Mouse (Mus musculus) midbrain, embryonic 14.5 days (tissue): ENCODE data around the gene Fli1. TPM values are rescaled to one million over a fixed set of nuclear protein-coding genes. Genes with fewer than 3 reads are reported as not detected.

Experiments used
- ATAC-seq: fragments of 200-750 bp; cut with Nextera tagmentation; 2 replicates; pipeline ENCODE4 v1.8.0; 2017; ENCODE audit warnings: moderate number of reproducible peaks, moderate library complexity; ENCODE audit not compliant: low FRiP score, low TSS enrichment
- DNase-seq: peaks from one replicate; pipeline ENCODE4 v3.0.0-alpha.2; 2015
- H3K27ac ChIP-seq: fragments of 300-500 bp; sonication (generic); replicated peaks from 2 replicates; pipeline ENCODE4 v1.5.1; 2014; ENCODE audit warnings: mild to moderate bottlenecking, low read depth, low read length, moderate library complexity
- H3K27me3 ChIP-seq: fragments of 300-500 bp; sonication (generic); 2 replicates; pipeline ENCODE4 v1.6.1; 2014; ENCODE audit warnings: low read length, control low read depth, mixed read lengths; ENCODE audit not compliant: control insufficient read depth, insufficient read depth
- H3K36me3 ChIP-seq: fragments of 300-500 bp; sonication (generic); 2 replicates; pipeline ENCODE4 v1.6.1; 2014; ENCODE audit warnings: low read length, control low read depth; ENCODE audit not compliant: control insufficient read depth, insufficient read depth
- H3K4me1 ChIP-seq: fragments of 300-500 bp; sonication (generic); 2 replicates; pipeline ENCODE4 v1.6.1; 2014; ENCODE audit warnings: mild to moderate bottlenecking, antibody characterized with exemption, low read length, control low read depth; ENCODE audit not compliant: control insufficient read depth, insufficient read depth
- H3K4me2 ChIP-seq: fragments of 300-500 bp; sonication (generic); 2 replicates; pipeline ENCODE4 v1.6.1; 2014; ENCODE audit warnings: mild to moderate bottlenecking, low read length, moderate library complexity
- H3K4me3 ChIP-seq: fragments of 300-500 bp; sonication (generic); replicated peaks from 2 replicates; pipeline ENCODE4 v1.5.1; 2014; ENCODE audit warnings: low read depth, low read length
- H3K9ac ChIP-seq: fragments of 300-500 bp; sonication (generic); replicated peaks from 2 replicates; pipeline ENCODE4 v1.6.1; 2014; ENCODE audit warnings: mild to moderate bottlenecking, low read length, moderate library complexity
- H3K9me3 ChIP-seq: fragments of 300-500 bp; sonication (generic); 2 replicates; pipeline ENCODE4 v1.6.1; 2016; ENCODE audit warnings: low read length, control low read depth, mixed read lengths; ENCODE audit not compliant: control insufficient read depth
- WGBS: fragments of 180-500 bp; shearing (Covaris S2); extraction: QIAGEN DNeasy Blood & Tissue Kit; methylation state at CpG from one replicate; pipeline ENCODE4 v1.1.7; 2014; 5-methylcytosine and 5-hydroxymethylcytosine counted together
- polyA plus RNA-seq: library from polyadenylated mRNA; unstranded; fragments of >200 nt; fragmentation: Nextera tagmentation; extraction: Ambion mirVana; gene quantifications from 2 replicates; pipeline ENCODE4 v1.2.1, GENCODE M21; 2014

The Fli1 gene
- polyA plus RNA-seq, 1 experiment from 2014 or later, result 7.9 TPM

- ATAC-seq (no peak), DNase-seq (no peak)
- Histone ChIP-seq H3K4me2 (no peak overlapping the region), H3K9me3 (no peaks in the 10 kb centered on the region), H3K4me1 (peaks cover 5% of the 10 kb centered on the region), H3K9ac (no peak overlapping the region), H3K36me3 (no peaks in the 10 kb centered on the region), H3K27me3 (peaks cover 17% of the 10 kb centered on the region), H3K4me3 (no peak overlapping the region), H3K27ac (no peak overlapping the region)
- WGBS, result 60% methylated on average over 2 of the region's 2 CpGs
These were observed 7.3 kb downstream of the Fli1 start for GRCm38 (mm10) chr9:32535201-32535955.

GRCm38 (mm10) chr9:32534025-32534615, 8.5 kb downstream of the Fli1 start:
- DNase-seq (no peak), ATAC-seq (no peak)
- no peak overlapping the region for H3K27ac ChIP-seq

GRCm38 (mm10) chr9:32531588-32531987, 11.1 kb downstream of the Fli1 start:
- no peaks in the 10 kb centered on the region for H3K36me3 ChIP-seq
- H3K9me3 ChIP-seq, result no peaks in the 10 kb centered on the region
- no peaks in the 10 kb centered on the region for H3K4me1 ChIP-seq
- no peaks in the 10 kb centered on the region for H3K27me3 ChIP-seq
- no peak for DNase-seq
- no peak overlapping the region for H3K27ac ChIP-seq
- WGBS, result 89% methylated on average over 4 of the region's 4 CpGs
- no peak overlapping the region for H3K4me3 ChIP-seq
- H3K9ac ChIP-seq, result no peak overlapping the region
- H3K4me2 ChIP-seq, result no peak overlapping the region
- ATAC-seq, result no peak

More at GRCm38 (mm10) chr9:32534025-32534615, 8.5 kb downstream of the Fli1 start:
- Histone ChIP-seq H3K36me3 (no peaks in the 10 kb centered on the region), H3K4me3 (no peak overlapping the region), H3K4me1 (no peaks in the 10 kb centered on the region), H3K4me2 (no peak overlapping the region), H3K9me3 (no peaks in the 10 kb centered on the region), H3K9ac (no peak overlapping the region), H3K27me3 (peaks cover 9% of the 10 kb centered on the region)
- 81% methylated on average over 11 of the region's 11 CpGs for WGBS

DNA sequence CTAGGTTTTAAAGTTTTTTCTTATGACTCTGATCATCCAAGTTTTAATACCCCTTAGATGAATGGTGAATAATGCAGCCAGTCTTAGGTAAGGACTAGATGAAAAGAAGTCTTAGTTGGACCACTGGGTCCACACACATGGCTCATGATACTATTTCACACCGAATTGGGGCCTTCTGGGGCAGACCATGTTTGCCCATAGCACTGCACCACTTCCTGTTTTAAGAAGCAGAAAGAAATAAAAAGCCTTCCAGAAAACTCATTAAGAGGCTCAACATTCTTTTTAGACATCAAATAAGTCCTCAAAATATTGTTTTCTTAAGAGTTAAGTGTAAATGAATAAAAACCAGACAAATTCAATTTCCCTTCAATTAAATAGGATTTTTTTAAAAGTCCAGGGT, 11.7 kb downstream of the Fli1 start:
- no peak for DNase-seq
- no peak for ATAC-seq
- no peaks in the 10 kb centered on the region for H3K27me3 ChIP-seq

GRCm38 (mm10) chr9:32530188-32530587, 12.5 kb downstream of the Fli1 start:
- no peaks in the 10 kb centered on the region for H3K4me1 ChIP-seq
- no peak overlapping the region for H3K4me3 ChIP-seq
- no peak for ATAC-seq
- H3K36me3 ChIP-seq, result no peaks in the 10 kb centered on the region
- H3K4me2 ChIP-seq, result no peak overlapping the region
- H3K9me3 ChIP-seq, result no peaks in the 10 kb centered on the region
- WGBS, result 47% methylated on average over 5 of the region's 5 CpGs
- H3K9ac ChIP-seq, result no peak overlapping the region
- H3K27ac ChIP-seq, result no peak overlapping the region
- no peaks in the 10 kb centered on the region for H3K27me3 ChIP-seq
- no peak for DNase-seq

More for the DNA sequence above, 11.7 kb downstream of the Fli1 start:
- Histone ChIP-seq H3K9ac (no peak overlapping the region), H3K4me3 (no peak overlapping the region), H3K27ac (no peak overlapping the region), H3K4me2 (no peak overlapping the region), H3K4me1 (no peaks in the 10 kb centered on the region), H3K9me3 (no peaks in the 10 kb centered on the region), H3K36me3 (no peaks in the 10 kb centered on the region)
- WGBS, result 91% methylated on average over 1 of the region's 1 CpGs

GRCm38 (mm10) chr9:32529594-32529993, 13.1 kb downstream of the Fli1 start:
- 93% methylated on average over 5 of the region's 5 CpGs for WGBS
- H3K27ac ChIP-seq, result no peak overlapping the region
- ATAC-seq, result no peak
- H3K4me1 ChIP-seq, result no peaks in the 10 kb centered on the region
- no peaks in the 10 kb centered on the region for H3K9me3 ChIP-seq
- no peaks in the 10 kb centered on the region for H3K36me3 ChIP-seq
- no peaks in the 10 kb centered on the region for H3K27me3 ChIP-seq
- DNase-seq, result no peak
- H3K4me2 ChIP-seq, result no peak overlapping the region
- no peak overlapping the region for H3K9ac ChIP-seq
- H3K4me3 ChIP-seq, result no peak overlapping the region

- Histone ChIP-seq H3K4me1 (no peaks in the 10 kb centered on the region), H3K9ac (no peak overlapping the region), H3K4me3 (no peak overlapping the region), H3K4me2 (no peak overlapping the region), H3K27ac (no peak overlapping the region), H3K9me3 (no peaks in the 10 kb centered on the region), H3K27me3 (no peaks in the 10 kb centered on the region), H3K36me3 (no peaks in the 10 kb centered on the region)
- WGBS, result 93% methylated on average over 7 of the region's 7 CpGs
- no peak for ATAC-seq
- no peak for DNase-seq
These were observed 15.3 kb downstream of the Fli1 start for GRCm38 (mm10) chr9:32527329-32527728.

DNA sequence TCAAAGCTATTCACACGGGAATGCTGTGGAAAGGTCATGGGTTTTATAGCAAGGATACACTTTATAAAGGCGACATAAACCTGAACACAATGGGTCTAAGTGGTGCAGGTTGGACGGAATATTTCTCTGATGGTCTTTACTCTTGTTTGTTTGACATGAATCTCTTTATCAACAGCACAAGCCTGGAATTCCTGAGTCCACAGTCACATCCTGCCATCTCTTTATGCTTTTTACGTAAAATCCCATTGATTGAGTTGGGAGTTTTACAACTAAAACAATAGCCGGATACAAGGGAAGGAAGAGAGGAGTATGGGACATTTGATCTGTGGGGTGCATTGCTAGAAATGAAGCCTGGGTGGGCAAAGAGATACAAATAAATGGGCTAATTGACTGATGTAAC, 16.9 kb downstream of the Fli1 start:
- Histone ChIP-seq H3K36me3 (no peaks in the 10 kb centered on the region), H3K9me3 (no peaks in the 10 kb centered on the region), H3K27me3 (no peaks in the 10 kb centered on the region), H3K27ac (no peak overlapping the region), H3K4me3 (no peak overlapping the region), H3K4me2 (no peak overlapping the region), H3K4me1 (no peaks in the 10 kb centered on the region), H3K9ac (no peak overlapping the region)
- 84% methylated on average over 5 of the region's 5 CpGs for WGBS
- ATAC-seq (no peak), DNase-seq (no peak)
